Mouse (Mus musculus): ENCODE measurements around the gene Pifo. TPM values are rescaled to one million over a fixed set of nuclear protein-coding genes. Genes with fewer than 3 reads are reported as not detected.

Gene Pifo
- polyA plus RNA-seq, 1 experiment from 2014 or later = not detected

Other genes starting within 250 kb of the Pifo start
- gene Rap1a, start 213.3 kb downstream of the Pifo start, polyA plus RNA-seq (2016; fragmentation: Nextera tagmentation; extraction: Ambion mirVana) = 76.6 and 76.9 TPM in 2 replicates
- not detected in 2 replicates for gene Adora3, start 143.8 kb downstream of the Pifo start, polyA plus RNA-seq (2016; fragmentation: Nextera tagmentation; extraction: Ambion mirVana)
- gene Tmigd3, start 143.7 kb downstream of the Pifo start, polyA plus RNA-seq (2016; fragmentation: Nextera tagmentation; extraction: Ambion mirVana) = not detected in 2 replicates
- 0.33 and 0.55 TPM in 2 replicates for gene I830077J02Rik, start 82.0 kb downstream of the Pifo start, polyA plus RNA-seq (2016; fragmentation: Nextera tagmentation; extraction: Ambion mirVana)
- gene Wdr77, start 55.3 kb downstream of the Pifo start, polyA plus RNA-seq (2016; fragmentation: Nextera tagmentation; extraction: Ambion mirVana) = 99.3 and 102 TPM in 2 replicates
- gene Atp5f1, start 54.5 kb downstream of the Pifo start, polyA plus RNA-seq (2016; fragmentation: Nextera tagmentation; extraction: Ambion mirVana) = 518 and 558 TPM in 2 replicates
- gene Ovgp1, start 40.9 kb downstream of the Pifo start, polyA plus RNA-seq (2016; fragmentation: Nextera tagmentation; extraction: Ambion mirVana) = 2.6 and 3.1 TPM in 2 replicates
- not detected in 2 replicates for gene Chil5, start 18.2 kb upstream of the Pifo start, polyA plus RNA-seq (2016; fragmentation: Nextera tagmentation; extraction: Ambion mirVana)
- gene Chia1, start 98.6 kb upstream of the Pifo start, polyA plus RNA-seq (2016; fragmentation: Nextera tagmentation; extraction: Ambion mirVana) = 0.38 TPM in 1 of 2 replicates, not detected in the other
- gene Chil3, start 152.9 kb upstream of the Pifo start, polyA plus RNA-seq (2016; fragmentation: Nextera tagmentation; extraction: Ambion mirVana) = not detected in 2 replicates
- not detected in 2 replicates for gene Chil4, start 204.9 kb upstream of the Pifo start, polyA plus RNA-seq (2016; fragmentation: Nextera tagmentation; extraction: Ambion mirVana)